Mouse (Mus musculus) retina, adult 2 months (tissue): Measurements from ENCODE around the gene Plxdc2.
"Not testable (repeated sequence)": the region's sequence is repeated elsewhere in the genome, so short reads cannot be mapped to it uniquely, and the experiment has no call there.

Experiments used
- DNase-seq: peaks from one replicate; pipeline ENCODE4 v3.0.0-alpha.2; 2012; ENCODE audit warnings: low read depth, low spot score

Plxdc2 gene

DNA sequence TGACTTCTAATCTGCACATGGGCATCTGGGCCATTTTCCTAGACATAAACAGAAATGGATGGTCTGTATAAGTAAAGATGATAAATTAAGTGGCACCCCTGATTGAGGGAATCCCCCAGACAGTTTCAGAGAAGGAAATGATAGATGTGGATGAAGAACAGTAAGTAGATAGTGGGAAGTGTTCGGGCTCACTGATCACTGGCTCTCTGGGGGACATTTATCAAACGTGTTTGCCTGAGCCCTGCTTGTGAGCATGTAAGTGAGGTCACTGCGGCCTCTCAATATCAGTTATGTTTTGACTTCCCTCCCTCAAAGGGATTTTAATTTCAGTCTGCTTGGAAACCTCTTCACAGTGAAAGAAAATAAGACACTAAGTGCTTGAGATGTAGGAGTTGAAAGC, 387.5 kb downstream of the Plxdc2 start:
- DNase-seq: no peak

DNA sequence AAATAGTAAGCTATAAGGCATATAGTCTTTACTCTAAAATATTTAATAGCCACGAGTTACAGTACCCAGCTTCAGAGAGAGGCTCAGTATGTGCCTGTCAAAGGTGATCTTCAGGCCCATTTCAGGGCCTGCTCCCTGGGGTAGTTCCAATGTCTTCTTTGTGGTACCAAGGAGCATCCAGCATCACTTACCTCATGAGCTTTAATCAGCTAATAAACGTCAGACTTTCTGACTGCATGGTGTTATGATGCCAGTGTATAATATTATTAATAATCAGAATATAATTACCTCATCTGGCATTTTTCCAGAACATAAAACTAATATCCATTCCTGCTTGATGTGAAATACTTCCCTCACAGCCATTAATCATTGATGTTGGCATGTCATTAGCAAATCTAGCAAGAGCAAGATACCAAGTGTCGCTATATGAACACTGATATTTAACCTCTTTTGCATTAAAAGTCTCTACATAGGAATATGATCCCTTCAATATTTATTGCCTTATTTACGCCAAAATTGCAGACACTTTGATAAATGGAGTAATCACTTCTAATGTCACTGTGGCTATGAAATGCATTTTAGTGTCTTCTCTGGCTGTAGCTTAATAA, 393.3 kb downstream of the Plxdc2 start:
- no peak for DNase-seq

DNA sequence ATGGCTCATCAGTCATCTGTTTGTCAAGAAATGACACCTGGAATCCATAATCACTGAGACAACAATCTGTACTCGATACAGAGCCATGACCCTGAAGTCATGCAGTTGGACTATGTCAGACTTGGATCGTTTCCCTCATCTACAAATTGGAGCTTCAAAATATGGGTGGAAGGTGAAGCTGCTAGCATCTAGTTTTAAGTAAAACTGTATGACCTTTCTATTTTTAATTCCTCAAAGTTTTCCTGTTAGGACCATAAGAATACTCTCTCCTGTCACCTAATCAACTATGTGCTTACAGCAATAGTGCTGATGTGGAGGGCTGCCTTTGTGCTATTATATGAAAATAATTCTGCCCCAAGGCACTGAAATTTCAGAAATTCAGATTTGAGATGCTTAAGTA, 401.1 kb downstream of the Plxdc2 start:
- no peak for DNase-seq

DNA sequence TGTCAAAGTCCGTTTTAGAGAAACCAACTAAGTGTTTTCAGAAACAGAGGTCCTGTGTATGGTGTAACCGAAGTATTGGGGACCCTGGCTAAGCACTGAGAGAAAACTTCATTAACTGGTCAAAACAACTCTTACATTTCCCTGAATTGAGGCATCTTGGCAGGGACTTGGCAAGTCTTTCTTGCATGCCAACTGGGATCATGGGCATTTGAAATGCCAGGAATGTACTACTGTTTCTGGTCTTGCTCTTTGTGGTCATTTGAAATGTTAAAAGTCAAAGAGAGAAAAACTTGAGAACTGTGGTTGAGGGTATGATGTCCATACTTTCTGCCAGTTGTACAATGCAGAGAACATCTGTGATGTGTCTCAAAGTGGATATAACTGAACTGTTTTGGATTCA, 403.7 kb downstream of the Plxdc2 start:
- DNase-seq: no peak

DNA sequence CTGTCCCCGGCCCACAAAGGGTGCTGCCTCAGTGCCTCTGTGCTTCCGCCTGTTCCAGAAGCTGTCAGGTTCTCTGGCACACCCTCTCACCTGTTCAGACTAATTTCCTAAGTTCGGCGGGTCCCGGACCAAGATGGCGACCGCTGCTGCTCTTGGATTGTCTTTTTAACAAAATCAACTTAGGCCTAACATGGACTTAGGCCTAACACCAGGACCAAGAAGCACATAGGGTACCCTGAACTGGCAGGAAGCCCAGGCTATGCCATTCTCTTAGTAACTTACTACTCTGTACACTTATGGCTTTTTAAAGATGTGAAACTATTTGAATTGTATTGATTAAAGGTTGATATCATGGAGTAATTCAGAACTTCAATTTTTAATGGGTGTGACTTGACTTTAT, 413.0 kb downstream of the Plxdc2 start:
- not testable (repeated sequence) for DNase-seq

DNA sequence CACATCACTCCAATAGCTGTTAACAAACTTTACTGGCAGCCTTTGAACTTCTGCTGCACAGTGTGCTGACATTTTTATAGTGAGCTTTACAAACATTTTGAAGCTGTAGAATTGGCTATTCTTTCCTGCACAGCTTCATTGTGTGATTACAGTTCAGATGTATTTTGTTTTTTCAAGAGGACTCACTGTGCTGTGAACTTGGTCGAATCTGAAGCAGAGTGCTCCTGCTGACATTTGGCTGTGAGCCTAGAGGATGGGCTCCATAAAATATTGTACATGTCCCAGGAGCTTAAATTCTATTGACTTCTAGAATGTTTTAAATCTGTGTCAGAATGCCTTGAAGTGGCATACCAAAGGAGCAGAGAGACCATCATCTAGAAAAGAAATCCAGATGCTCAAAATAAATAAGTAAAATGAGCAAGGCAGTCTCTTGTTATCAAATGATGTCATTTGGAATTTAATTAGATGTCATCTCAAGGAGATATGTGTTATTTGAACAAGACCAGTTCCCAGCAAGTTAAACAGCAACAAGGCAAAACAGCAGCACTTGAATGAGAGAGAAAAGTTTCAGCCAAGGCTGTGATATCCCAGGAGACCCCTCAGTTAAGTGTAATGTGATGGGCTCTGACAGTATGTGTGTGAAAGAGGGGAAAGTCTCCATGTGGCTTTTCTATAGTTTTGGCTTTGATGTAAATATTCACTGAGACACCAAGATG, 417.5 kb downstream of the Plxdc2 start:
- DNase-seq: no peak

DNA sequence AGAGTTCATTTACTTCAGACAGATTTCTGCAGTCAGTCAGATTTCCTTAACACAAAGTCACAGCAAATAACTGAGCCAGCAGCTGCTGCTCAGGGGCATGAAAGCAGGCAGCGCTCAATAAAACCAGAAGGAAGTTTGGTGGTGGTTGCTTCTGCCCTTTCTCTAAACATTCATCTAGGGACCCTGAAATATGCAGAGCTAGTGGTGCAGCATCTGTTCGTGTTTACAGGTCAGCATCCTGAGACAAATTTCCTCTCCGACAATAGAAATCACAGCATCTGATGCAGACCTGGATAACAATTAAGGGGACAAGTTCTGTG, 418.0 kb downstream of the Plxdc2 start:
- DNase-seq: no peak

DNA sequence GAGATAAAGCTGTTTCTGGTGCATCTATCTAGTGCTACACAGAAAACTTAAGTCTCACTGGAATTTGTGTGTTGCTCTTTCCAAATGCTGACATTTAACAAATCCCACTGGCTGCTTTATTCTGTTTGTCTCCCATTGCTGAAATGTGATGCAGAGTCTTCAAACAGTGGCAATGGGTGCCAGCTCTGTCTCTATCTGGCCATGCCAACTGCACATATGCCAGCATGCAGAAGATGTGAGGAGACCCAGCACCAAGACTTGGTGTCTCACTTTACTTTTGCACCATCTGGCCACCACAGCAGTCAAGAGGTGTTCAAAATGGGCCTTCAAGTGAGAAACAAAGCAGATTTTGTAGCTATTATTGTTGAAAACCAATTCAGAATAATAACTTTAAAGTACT, 439.2 kb downstream of the Plxdc2 start:
- DNase-seq: no peak
